Mouse (Mus musculus) stomach, postnatal 0 days (tissue): ENCODE measurements around the gene Lsm7.

Experiments used
- CTCF ChIP-seq: IDR thresholded peaks from 2 replicates; pipeline ENCODE4 v1.5.1; 2016; ENCODE audit warnings: antibody characterized with exemption, low read depth, mild to moderate bottlenecking, moderate library complexity
- EP300 ChIP-seq: optimal IDR thresholded peaks from 2 replicates; pipeline ENCODE3; 2016; ENCODE audit warnings: antibody characterized with exemption

DNA sequence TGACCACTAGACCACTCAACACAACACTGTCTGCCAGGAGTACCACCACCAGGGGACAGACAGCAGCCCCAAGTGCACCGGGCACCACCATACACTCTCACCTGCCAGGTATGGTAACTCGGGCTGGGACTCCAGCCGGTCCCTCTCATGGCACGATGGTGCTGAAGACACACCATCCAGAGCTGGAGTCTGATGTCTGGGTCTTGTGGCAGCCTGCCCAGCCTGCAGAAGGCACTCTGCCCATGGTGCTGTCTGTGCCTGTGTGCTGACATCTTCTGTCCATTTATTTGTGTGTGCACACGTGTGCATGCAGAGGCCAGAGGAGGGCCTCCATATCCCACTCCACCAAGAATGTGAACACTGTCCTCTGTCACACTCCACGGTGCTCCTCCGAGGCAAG is 40.1 kb upstream of the Lsm7 start:
- no peak for TF ChIP-seq CTCF
- no peak for TF ChIP-seq EP300
